Mouse (Mus musculus) right cerebral cortex, postnatal 25 days (tissue): Measurements from ENCODE around the gene Arf3.
"Not testable (repeated sequence)": the region's sequence is repeated elsewhere in the genome, so short reads cannot be mapped to it uniquely, and the experiment has no call there.

ENCODE experiments used
- DNase-seq: peaks from one replicate; pipeline ENCODE4 v3.0.0; 2022

Gene Arf3

GRCm38 (mm10) chr15:98762670-98763529 is at the start of gene Arf3:
Gene Arf3, minus strand, starts transcription at chr15:98763214.
- peak; percentile 98 for DNase-seq

GRCm38 (mm10) chr15:98810212-98810611 is 47.2 kb upstream of the Arf3 start:
- DNase-seq: not testable (repeated sequence)

- DNase-seq: no peak
Observed at GRCm38 (mm10) chr15:98809390-98809789, 46.4 kb upstream of the Arf3 start, which contains the start of gene Ddn. Gene Ddn, minus strand, starts transcription at chr15:98809490.

GRCm38 (mm10) chr15:98808651-98809134 is 45.7 kb upstream of the Arf3 start:
- DNase-seq: peak; percentile 88

- DNase-seq: peak; percentile 84
Observed at GRCm38 (mm10) chr15:98807895-98808650, 45.1 kb upstream of the Arf3 start.

- peak; percentile 45 for DNase-seq
Observed at GRCm38 (mm10) chr15:98806809-98807770, 44.1 kb upstream of the Arf3 start.

- peak; percentile 45 for DNase-seq
Observed at GRCm38 (mm10) chr15:98806071-98806808, 43.2 kb upstream of the Arf3 start.

GRCm38 (mm10) chr15:98805324-98806040 is 42.5 kb upstream of the Arf3 start:
- DNase-seq: peak; percentile 79

- peak; percentile 89 for DNase-seq
Observed at GRCm38 (mm10) chr15:98804054-98804453, 41.0 kb upstream of the Arf3 start.

- DNase-seq: no peak
Observed at GRCm38 (mm10) chr15:98802926-98803325, 39.9 kb upstream of the Arf3 start.

GRCm38 (mm10) chr15:98799396-98799795 is 36.4 kb upstream of the Arf3 start:
- peak; percentile 68 for DNase-seq

GRCm38 (mm10) chr15:98798903-98799302 is 35.9 kb upstream of the Arf3 start:
- no peak for DNase-seq

- no peak for DNase-seq
Observed at GRCm38 (mm10) chr15:98797835-98798492, 35.0 kb upstream of the Arf3 start.

GRCm38 (mm10) chr15:98796803-98797595 is 34.0 kb upstream of the Arf3 start:
- no peak for DNase-seq

GRCm38 (mm10) chr15:98793141-98793698 is 30.2 kb upstream of the Arf3 start:
- DNase-seq: no peak

GRCm38 (mm10) chr15:98792233-98793020 is 29.4 kb upstream of the Arf3 start:
- DNase-seq: peak; percentile 68

- no peak for DNase-seq
Observed at GRCm38 (mm10) chr15:98791771-98792170, 28.8 kb upstream of the Arf3 start.

- DNase-seq: no peak
Observed at GRCm38 (mm10) chr15:98791221-98791620, 28.2 kb upstream of the Arf3 start.
